Mouse (Mus musculus) forebrain, embryonic 10.5 days (tissue): ENCODE measurements around the gene Dnm3. TPM values are rescaled to one million over a fixed set of nuclear protein-coding genes. Genes with fewer than 3 reads are reported as not detected.

Source experiments
- DNase-seq: peaks from one replicate; pipeline ENCODE4 v3.0.0-alpha.2; 2017; ENCODE audit warnings: low spot score; ENCODE audit errors: extremely low spot score
- H3K27ac ChIP-seq: fragments of 300-500 bp; sonication (generic); 2 replicates; pipeline ENCODE4 v1.5.1; 2016; ENCODE audit warnings: mild to moderate bottlenecking
- H3K27me3 ChIP-seq: fragments of 300-500 bp; sonication (generic); 2 replicates; pipeline ENCODE4 v1.6.1; 2016; ENCODE audit warnings: mild to moderate bottlenecking; ENCODE audit not compliant: poor library complexity, severe bottlenecking
- H3K36me3 ChIP-seq: fragments of 300-500 bp; sonication (generic); replicated peaks from 2 replicates; pipeline ENCODE4 v1.6.1; 2016; ENCODE audit warnings: mild to moderate bottlenecking, moderate library complexity
- H3K4me1 ChIP-seq: fragments of 300-500 bp; sonication (generic); 2 replicates; pipeline ENCODE4 v1.6.1; 2016
- H3K4me3 ChIP-seq: fragments of 300-500 bp; sonication (generic); 2 replicates; pipeline ENCODE4 v1.5.1; 2016; ENCODE audit warnings: mild to moderate bottlenecking, moderate library complexity
- H3K9me3 ChIP-seq: fragments of 300-500 bp; sonication (generic); 2 replicates; pipeline ENCODE4 v1.6.1; 2016; ENCODE audit warnings: mild to moderate bottlenecking, moderate library complexity
- WGBS: fragments of 180-500 bp; shearing (Covaris S2); methylation state at CpG from one replicate; pipeline ENCODE4 v1.1.7; 2016; 5-methylcytosine and 5-hydroxymethylcytosine counted together
- polyA plus RNA-seq: library from polyadenylated mRNA; unstranded; fragments of >200 nt; fragmentation: Nextera tagmentation; extraction: Ambion mirVana; gene quantifications from 2 replicates; pipeline ENCODE4 v1.2.1, GENCODE M21; 2016

The Dnm3 gene
- polyA plus RNA-seq, 1 experiment from 2014 or later: 2.6 TPM

- H3K9me3 ChIP-seq: no peaks in the 10 kb centered on the region
- no peaks in the 10 kb centered on the region for H3K36me3 ChIP-seq
- H3K4me1 ChIP-seq: peaks cover 31% of the 10 kb centered on the region
- DNase-seq: peak; percentile 69
- no peak overlapping the region for H3K4me3 ChIP-seq
- WGBS: 50% methylated on average over 16 of the region's 16 CpGs
- no peaks in the 10 kb centered on the region for H3K27me3 ChIP-seq
- peak overlapping the region; percentile 37; the same call in 1 of the 2 replicates for H3K27ac ChIP-seq
These were observed 501.3 kb downstream of the Dnm3 start for GRCm38 (mm10) chr1:161976255-161977182.

DNA sequence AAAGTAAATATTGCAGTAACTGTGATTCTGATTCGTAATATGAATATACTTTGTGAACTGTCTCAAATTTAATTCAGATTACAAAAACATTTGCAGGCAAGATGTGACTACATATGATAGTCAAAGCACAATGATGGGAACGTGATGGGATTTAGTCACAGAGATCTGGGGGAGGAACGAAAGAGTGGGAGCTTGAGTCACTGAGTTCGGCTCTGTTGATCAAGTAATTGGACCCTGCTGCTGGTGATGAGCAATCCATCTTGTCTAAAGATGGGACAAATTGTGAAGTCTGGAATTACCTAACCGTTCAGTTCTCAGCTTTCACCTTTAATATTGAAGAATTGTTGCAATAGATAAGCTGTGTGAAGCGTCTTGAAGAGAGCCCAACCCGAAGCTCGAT is 505.6 kb downstream of the Dnm3 start:
- Histone ChIP-seq H3K27ac (no peak overlapping the region), H3K4me3 (no peak overlapping the region), H3K27me3 (no peaks in the 10 kb centered on the region), H3K9me3 (no peaks in the 10 kb centered on the region), H3K36me3 (peaks cover 9% of the 10 kb centered on the region), H3K4me1 (peaks cover 43% of the 10 kb centered on the region)
- 93% methylated on average over 8 of the region's 8 CpGs for WGBS
- no peak for DNase-seq

DNA sequence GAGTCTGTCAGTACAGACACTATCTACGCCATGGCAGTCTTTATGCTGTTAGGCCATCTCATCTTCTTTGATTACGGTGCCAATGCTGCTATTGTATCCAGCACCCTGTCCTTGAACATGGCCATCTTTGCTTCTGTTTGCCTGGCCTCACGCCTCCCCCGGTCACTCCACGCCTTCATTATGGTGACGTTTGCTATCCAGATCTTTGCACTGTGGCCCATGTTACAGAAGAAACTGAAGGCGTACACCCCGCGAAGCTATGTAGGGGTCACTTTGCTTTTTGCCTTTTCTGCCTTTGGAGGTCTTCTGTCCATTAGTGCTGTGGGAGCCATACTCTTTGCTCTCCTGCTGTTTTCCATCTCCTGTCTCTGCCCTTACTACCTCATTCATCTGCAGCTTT is 507.0 kb downstream of the Dnm3 start:
- no peak overlapping the region for H3K27ac ChIP-seq
- no peak for DNase-seq
- 95% methylated on average over 9 of the region's 9 CpGs for WGBS

DNA sequence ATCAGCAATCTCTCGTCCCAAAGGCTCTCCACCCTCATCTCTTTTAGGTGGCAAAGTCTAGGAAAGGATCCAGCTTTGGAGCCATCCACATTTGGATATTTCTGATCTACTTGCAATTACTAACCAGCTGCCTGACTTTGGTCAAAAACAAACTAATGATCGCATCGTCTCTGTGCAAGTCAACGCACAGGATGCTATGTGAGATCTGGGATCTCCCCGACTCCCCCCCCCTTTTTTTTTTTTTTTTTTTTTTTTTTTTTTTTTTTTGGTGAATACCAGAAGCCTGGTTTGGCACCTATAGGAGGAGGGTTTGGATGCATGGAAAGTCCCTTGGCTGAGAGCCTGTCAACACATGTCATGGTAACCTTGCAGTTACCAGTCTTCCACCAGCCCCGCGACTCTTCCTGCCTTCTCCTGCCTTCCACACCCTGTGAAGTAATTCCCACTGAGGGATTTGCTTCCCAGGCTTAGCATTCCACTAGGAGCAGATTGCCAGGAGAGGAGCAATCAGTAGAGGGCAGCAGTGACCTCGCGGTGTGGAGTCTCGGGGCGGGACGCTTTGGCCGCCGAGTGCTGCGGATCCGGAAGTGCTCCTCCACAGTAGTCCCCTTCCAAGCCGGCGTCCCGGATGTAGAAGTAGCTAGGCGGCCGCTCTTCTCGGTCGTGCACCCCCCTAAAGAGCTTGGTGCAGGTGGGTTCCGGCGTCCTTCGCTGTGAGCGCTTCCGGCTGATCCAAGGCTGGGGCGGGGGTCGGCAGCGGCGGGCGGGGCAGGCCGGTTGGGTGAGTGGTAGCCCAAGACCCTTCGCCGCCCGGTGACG is 509.0 kb downstream of the Dnm3 start, which contains the start of gene Pigc:
Gene Pigc (plus strand): TSS at position 598 of the 819 bp plus-strand sequence.
- H3K27me3 ChIP-seq: no peaks in the 10 kb centered on the region
- WGBS: 4% methylated on average over 38 of the region's 38 CpGs
- peak; percentile 95 for DNase-seq
- peak within 1 kb of the TSS; percentile 70 for H3K4me3 ChIP-seq
- peak within 1 kb of the TSS; percentile 91 for H3K27ac ChIP-seq
- no peaks in the 10 kb centered on the region for H3K9me3 ChIP-seq
- H3K4me1 ChIP-seq: peaks cover 17% of the 10 kb centered on the region
- peaks cover 9% of the 10 kb centered on the region for H3K36me3 ChIP-seq

More for the DNA sequence above, 507.0 kb downstream of the Dnm3 start:
- Histone ChIP-seq H3K4me1 (peaks cover 31% of the 10 kb centered on the region), H3K36me3 (peaks cover 9% of the 10 kb centered on the region), H3K27me3 (no peaks in the 10 kb centered on the region), H3K4me3 (no peak overlapping the region), H3K9me3 (no peaks in the 10 kb centered on the region)

- no peaks in the 10 kb centered on the region for H3K9me3 ChIP-seq
- H3K4me3 ChIP-seq: no peak overlapping the region
- H3K36me3 ChIP-seq: peaks cover 9% of the 10 kb centered on the region
- no peak overlapping the region for H3K27ac ChIP-seq
- DNase-seq: no peak
- H3K27me3 ChIP-seq: no peaks in the 10 kb centered on the region
- 86% methylated on average over 2 of the region's 2 CpGs for WGBS
- peaks cover 13% of the 10 kb centered on the region for H3K4me1 ChIP-seq
These were observed 509.9 kb downstream of the Dnm3 start for GRCm38 (mm10) chr1:161967936-161968335.

- peak; percentile 17 for DNase-seq
- WGBS: 52% methylated on average over 3 of the region's 3 CpGs
These were observed 515.1 kb downstream of the Dnm3 start for GRCm38 (mm10) chr1:161962465-161963377.

GRCm38 (mm10) chr1:161957964-161958950 is 519.6 kb downstream of the Dnm3 start:
- no peaks in the 10 kb centered on the region for H3K36me3 ChIP-seq
- H3K9me3 ChIP-seq: no peaks in the 10 kb centered on the region
- WGBS: 85% methylated on average over 19 of the region's 19 CpGs
- DNase-seq: no peak
- H3K4me3 ChIP-seq: no peak overlapping the region
- peaks cover 10% of the 10 kb centered on the region for H3K4me1 ChIP-seq
- H3K27ac ChIP-seq: no peak overlapping the region
- H3K27me3 ChIP-seq: no peaks in the 10 kb centered on the region

More at GRCm38 (mm10) chr1:161962465-161963377, 515.1 kb downstream of the Dnm3 start:
- H3K4me1 ChIP-seq: peaks cover 10% of the 10 kb centered on the region
- H3K9me3 ChIP-seq: no peaks in the 10 kb centered on the region
- H3K4me3 ChIP-seq: no peak overlapping the region
- no peaks in the 10 kb centered on the region for H3K36me3 ChIP-seq
- H3K27me3 ChIP-seq: no peaks in the 10 kb centered on the region
- peak overlapping the region; percentile 56 for H3K27ac ChIP-seq

- Histone ChIP-seq H3K9me3 (no peaks in the 10 kb centered on the region), H3K4me3 (no peak overlapping the region), H3K36me3 (no peaks in the 10 kb centered on the region), H3K27me3 (no peaks in the 10 kb centered on the region), H3K27ac (no peak overlapping the region), H3K4me1 (no peaks in the 10 kb centered on the region)
- 79% methylated on average over 5 of the region's 5 CpGs for WGBS
- no peak for DNase-seq
These were observed 522.0 kb downstream of the Dnm3 start for GRCm38 (mm10) chr1:161955846-161956245.

DNA sequence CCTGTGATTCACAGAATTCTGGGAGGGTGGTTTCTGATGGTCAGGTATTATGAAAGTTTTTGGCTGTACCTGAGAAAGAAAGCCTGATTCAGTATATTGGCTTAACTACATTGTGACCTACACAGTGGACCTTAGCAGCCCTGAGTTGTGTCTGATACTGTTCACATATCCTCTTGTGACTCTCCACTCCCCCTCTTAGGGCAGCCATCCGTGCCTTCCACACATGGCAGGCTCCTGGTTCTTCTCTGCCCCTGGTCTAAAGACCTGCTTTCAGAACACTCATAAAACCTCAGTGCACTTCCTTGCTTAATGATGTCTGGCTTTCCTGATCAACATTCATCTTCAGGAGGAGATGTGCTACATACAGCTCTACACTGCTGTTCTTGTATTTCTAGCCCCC is 525.2 kb downstream of the Dnm3 start:
- H3K36me3 ChIP-seq: no peaks in the 10 kb centered on the region
- H3K4me1 ChIP-seq: no peaks in the 10 kb centered on the region
- DNase-seq: no peak
- no peak overlapping the region for H3K27ac ChIP-seq
- H3K27me3 ChIP-seq: no peaks in the 10 kb centered on the region
- no peak overlapping the region for H3K4me3 ChIP-seq
- H3K9me3 ChIP-seq: no peaks in the 10 kb centered on the region
- 59% methylated on average over 1 of the region's 1 CpGs for WGBS

GRCm38 (mm10) chr1:161951009-161951779 is 526.6 kb downstream of the Dnm3 start:
- Histone ChIP-seq H3K9me3 (no peaks in the 10 kb centered on the region), H3K27me3 (no peaks in the 10 kb centered on the region), H3K4me3 (no peak overlapping the region), H3K27ac (no peak overlapping the region), H3K36me3 (no peaks in the 10 kb centered on the region), H3K4me1 (no peaks in the 10 kb centered on the region)
- 84% methylated on average over 5 of the region's 5 CpGs for WGBS
- DNase-seq: no peak

- H3K9me3 ChIP-seq: no peaks in the 10 kb centered on the region
- H3K4me1 ChIP-seq: no peaks in the 10 kb centered on the region
- H3K27ac ChIP-seq: no peak overlapping the region
- H3K27me3 ChIP-seq: no peaks in the 10 kb centered on the region
- no peaks in the 10 kb centered on the region for H3K36me3 ChIP-seq
- H3K4me3 ChIP-seq: no peak overlapping the region
- WGBS: 95% methylated on average over 2 of the region's 2 CpGs
- DNase-seq: no peak
These were observed 535.8 kb downstream of the Dnm3 start for GRCm38 (mm10) chr1:161942082-161942481.
